Mouse (Mus musculus) 3134 (cell line): ENCODE data around the gene Bmp7.

ENCODE experiments used
- DNase-seq: peaks from one replicate; pipeline ENCODE4 v3.0.0-alpha.2; 2011; ENCODE audit warnings: low spot score; ENCODE audit not compliant: insufficient read length; ENCODE audit errors: extremely low read depth

Gene Bmp7

DNA sequence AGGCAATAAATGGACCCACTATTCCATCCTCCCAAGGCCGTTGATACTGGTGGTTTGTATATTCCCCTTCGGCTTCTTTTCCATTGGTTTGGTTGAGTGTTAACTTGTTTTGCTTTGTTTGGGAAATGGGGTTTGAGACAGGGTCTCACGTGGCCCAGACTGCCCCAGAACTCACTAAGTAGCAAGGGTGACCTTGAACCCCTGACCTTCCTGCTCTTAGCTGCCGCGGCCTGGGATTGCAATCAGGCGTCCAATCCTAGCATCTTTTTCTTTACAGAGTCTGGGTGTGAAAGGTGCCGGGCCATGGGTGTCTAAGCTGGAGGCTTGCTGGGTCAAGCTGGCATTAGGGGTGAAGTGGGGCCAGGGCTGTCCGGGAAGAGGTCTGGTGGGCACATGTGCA is 79.5 kb downstream of the Bmp7 start:
- no peak for DNase-seq

DNA sequence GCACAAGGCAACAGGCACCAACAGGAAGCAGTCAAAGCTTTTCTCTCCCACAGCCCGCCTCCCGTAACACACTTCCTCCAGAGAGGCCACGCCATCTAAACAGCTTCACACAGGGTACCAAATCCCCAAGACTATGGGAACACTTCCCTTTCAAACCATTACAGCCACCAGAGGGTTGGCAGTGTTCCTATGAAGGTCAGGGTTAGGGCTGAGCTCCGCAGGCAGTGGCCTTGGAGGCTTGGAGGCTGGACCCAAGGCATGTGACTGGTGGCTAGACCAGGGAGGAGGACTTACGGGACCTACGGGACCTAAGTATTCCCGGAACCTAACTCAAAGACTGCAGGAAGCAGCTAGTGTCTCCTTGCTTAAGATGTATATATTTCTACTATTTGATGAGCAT is 80.0 kb downstream of the Bmp7 start:
- DNase-seq = no peak

DNA sequence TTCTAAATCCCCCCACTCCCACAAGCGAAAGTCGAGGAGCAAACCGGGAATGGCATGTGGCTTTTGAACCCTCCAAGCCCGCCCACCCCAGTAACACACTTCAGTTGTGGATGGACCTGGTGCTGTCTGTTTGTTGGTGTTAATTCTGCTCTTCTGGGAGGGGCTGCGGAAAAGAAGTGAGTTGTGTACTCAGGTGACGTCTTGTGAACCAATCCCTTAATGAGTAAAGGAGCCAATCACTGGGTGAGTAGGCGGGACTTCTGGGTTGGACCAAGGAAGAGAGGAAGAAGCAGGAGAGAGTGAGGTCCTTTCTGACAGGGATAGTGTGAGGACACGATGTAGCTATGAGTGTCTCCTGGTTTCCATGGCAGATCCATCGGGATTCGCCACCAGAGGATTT is 83.1 kb downstream of the Bmp7 start:
- no peak for DNase-seq

DNA sequence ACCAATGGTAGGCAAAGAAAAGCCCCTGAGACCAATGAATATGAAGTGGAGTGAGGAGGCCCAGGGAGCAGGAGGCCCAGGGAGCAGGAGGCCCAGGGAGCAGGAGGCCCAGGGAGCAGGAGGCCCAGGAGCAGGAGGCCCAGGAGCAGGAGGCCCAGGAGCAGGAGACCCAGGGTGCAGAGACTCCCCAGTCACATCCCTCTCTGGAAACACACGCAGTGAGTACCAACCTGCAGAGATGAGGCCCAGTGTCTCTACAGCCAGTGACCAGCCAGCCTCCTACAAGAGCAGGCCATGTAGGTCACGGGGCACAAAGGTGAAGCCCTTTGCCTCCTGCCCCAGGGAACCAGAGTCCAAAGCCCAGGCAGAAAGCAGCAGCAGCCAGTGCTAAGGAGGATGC is 83.6 kb downstream of the Bmp7 start:
- DNase-seq = no peak

DNA sequence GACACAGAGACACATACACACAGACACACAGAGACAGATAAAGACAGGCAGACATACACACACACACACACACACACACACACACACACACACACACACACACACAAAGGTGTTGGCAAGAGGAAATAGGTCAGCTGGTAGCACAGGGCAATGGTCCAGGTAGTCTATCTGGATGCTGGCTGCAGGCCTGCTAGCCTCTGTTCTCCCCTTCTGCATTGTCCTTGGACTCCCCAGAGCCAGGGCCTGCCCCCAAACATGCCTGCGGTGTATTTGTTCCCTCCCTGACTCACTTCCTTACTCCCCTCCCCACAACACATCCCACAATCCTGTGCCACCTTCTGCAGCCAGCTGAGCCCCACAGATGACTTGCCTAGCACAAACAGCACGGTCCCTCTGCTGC is 86.0 kb downstream of the Bmp7 start:
- peak; percentile 60 for DNase-seq

DNA sequence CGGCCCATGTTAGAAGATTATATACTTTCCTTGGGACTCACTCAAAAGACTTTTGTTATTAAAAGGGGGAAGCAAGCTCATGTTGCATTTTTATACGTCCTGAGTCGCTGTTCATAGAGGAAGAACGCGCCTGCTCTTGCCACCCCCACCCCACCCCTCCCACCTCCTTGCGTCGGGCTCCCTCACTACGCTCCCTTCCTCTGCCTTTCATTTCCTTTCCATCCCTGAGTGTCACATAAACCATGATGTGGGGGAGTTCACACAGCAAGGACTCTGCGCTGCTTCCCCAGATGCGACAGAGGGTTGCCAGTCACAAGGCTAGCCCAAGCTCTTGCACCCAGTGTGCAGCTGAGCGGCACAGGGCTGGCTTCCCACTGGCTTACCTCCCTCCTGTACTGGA is 88.3 kb downstream of the Bmp7 start:
- no peak for DNase-seq

DNA sequence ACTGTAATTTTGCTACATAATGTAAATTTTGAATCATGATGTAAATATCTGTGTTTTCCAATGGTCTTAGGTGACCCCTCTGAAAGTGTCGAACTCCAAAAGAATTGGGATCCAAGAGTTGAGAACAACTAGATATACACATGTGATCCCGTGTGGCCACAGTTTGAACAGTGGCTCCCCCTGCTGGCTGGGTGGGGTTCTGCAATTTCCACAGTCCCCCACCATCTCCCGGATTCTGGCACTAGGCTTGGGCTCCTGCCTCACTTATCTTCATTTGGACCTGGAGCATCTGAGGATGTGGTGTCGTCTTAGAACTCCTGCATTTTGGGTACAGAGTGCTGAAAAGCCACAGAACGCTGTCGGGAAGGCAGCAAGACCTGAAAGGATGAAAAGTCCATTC is 91.9 kb downstream of the Bmp7 start:
- no peak for DNase-seq

DNA sequence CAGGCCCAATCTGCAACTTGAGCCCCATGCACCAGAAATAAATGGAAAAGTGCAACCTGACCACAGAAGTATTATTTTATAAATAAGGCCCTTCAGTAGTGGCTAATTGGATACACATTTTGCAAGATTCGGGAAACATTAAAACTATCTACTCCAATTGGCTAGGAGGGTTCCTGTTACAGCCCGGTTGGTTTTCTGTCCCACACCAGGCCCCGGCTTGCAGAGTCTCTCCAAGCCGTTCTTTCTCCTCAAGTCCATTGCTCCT is 93.9 kb downstream of the Bmp7 start:
- no peak for DNase-seq

DNA sequence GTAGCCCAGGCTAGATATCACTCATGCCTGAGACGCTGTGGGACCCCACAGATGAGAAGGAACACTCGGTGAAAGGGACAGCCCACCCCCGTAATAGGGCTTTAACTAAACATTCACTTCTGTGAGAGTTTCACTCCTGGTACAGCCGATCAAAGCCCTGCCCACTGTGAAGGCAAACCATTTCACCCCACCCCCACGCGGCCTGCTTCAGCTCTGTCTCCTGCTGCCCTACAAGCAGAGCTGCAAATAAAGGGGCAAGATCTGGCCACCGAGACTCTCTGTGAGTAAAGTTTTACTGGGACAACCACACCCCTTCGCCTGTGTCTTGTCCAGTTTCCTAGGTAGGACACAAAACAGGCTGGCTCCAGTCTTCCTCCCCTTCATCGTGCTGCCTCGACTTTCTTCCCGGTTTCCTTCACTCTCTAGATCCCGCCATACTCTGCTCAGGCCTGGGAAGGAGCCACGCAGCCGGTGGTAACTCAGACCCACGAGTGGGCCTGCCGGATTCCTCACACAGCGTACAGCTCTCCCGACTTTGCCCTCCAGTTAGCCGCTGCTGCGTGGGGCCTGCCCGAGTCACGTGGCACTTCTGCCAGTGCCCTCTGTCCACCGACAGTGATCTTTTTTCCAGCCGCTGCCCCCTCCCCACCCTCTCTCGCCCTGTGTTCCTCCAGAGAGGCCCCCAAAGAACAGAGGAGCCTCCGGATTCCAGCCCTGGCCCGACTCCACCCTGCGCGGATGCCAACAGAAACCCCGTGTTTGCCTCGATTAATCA is 94.4 kb downstream of the Bmp7 start:
- no peak for DNase-seq

DNA sequence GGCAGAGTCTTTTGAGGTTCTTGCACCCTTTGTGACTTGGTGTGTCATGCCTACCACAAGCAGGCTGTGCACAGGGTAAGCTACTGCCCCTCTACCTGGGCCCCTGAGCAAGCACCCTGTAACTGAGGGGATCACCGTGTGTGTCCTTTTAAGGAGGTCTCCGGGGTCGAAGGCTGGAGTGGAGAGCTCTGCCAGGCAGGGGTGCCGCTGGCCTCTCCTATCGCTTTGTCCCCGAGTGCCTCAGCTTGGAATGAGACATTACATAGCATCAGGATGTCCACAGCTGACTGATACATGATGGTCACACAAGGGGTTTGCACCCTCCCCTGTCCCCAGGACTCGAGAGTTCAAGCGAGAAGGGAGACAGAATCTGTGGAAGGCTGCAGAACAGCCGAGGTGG is 96.2 kb downstream of the Bmp7 start:
- no peak for DNase-seq

DNA sequence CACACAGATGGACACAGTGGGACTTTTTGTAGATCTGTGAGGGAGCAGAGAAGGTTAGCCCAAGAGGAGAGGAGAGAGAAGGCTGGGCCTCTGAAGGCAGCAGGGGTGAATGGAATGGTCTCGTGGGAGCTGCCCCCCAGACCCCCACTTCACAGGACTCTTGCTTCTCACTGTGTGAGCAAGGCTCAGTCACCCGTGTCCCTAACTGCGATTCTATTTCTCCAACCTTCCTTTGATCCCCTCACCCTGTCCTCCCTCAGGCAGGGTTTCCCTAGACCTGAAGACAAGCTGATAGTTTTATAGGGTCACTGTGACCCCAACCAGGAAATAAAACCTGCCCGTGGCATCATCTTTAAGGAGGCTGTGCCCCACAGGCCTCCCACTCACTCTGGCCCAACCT is 97.8 kb downstream of the Bmp7 start:
- no peak for DNase-seq

DNA sequence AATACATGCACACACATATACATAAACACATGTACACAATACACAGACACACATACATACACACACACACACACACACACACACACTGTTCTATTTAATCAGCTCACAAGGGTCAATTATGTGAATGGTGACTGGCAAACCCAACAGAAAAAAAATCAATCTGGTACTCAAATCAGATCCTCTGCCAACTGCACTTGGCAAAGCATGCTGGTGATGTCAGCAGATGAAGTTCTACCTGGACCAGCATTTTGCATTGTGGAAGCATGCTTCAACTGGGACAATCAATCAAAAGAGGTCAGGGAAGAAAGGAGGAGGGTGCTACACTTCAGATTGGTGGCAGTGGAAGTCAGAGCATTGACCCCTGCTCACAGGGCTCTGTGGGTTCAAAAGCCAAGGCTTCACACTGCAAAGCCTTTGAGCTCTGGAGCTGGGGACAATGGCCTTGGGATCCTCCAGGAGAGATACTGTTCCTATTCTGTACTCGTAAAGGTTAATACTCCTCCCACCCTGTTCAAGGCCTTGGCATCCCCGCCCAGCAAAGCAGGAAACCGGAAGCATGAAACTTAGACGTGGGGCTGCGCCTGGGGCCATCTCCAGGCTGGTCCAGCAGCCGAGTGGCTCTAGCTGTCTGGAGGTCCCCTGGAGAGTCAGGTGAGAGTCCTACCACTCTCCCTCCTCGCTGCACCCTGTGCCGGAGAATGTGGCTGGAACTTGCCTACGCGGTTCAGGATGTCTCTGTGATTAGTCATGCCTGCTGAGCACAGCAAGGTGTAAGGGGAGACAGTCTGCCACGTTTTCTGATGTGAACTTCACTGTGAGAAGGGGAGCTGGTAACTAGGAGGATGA is 99.0 kb downstream of the Bmp7 start:
- DNase-seq = no peak

DNA sequence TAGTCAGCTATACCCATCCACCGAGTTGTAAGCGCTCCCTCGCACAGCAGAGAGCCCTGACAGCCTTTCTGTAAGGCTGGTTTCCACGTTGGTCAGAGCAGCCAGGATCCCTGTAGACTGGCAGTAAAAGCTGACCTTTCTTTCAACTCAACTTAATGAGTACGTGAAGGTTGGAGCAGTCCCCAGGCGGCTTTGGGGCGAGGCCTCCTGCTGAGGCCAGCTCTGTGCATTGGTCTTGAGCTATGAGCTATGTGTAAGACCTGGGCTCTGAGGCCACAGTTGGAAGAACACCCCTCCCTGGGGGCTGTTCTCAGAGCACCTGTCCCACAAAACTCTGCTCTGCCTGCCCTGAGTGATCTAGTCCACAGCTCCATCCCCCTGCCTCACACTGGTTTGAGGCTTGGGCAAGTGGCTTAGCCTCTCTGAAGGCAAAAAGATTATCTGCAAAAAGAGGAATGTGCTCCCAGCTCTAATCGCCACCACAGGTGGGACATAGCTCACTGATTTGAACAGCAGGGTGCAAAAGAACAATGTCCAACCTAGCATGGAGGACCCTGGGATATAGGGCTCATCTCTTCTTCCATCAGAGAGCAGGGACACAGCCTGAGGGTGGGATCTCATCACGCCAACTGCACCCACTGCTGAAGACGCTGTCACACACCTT is 100.7 kb downstream of the Bmp7 start:
- no peak for DNase-seq

DNA sequence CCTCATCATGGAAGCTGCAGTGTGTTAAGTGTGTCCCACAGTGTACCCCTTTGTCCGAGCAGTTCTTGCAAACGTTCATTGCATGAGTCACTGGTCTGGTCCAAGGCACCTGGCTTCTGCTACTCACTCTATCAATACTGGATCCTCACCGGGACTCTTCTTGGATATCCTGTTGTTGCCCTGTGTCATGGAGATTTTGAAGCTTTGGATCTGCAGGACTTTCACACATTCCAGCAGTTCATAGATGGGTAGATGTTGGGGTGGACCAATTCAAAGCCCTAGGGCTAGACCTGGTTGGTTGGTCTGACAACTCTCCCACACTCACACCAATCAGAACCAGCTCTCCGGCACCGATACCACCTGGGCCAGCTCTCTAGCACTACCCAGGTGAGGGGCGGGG is 103.6 kb downstream of the Bmp7 start:
- no peak for DNase-seq

DNA sequence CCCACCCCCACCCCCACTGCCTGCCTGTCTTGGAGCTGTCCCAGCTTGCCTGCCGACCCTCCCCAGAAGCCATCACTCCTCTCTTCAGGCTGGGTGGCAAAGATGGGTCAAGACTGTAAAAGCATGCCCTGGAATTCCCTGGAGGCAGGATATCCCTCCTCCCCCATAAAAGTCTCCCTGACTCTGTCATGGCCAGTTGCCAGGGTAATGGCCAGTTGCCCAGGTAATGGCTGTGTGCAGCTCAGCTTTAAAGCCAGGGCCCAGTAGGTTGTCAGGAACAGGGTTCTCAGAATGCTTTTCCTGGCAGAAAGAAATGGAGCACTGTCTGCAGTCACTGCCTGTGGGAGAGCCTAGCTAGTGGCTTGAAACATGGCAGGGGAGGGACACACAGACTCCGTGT is 106.9 kb downstream of the Bmp7 start:
- no peak for DNase-seq

DNA sequence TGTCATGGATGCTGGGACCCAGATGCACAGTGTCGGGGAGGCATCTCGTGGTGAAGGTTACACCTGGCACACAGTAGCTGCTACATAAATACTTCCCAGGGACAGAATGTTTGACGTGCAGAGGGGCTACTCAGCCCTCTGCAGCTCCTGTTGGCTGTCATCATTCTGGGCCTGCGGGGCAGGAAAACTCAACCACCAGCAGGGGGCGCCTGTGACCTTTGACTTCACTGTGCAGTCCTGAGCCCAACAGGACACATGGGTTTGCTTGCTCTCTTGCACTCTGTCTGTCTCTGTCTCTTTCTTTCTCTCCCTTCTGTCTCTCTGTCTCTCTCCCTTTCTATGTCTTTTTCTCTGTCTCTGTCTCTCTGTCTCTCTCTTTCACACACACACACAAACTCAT is 108.4 kb downstream of the Bmp7 start:
- peak; percentile 38 for DNase-seq

DNA sequence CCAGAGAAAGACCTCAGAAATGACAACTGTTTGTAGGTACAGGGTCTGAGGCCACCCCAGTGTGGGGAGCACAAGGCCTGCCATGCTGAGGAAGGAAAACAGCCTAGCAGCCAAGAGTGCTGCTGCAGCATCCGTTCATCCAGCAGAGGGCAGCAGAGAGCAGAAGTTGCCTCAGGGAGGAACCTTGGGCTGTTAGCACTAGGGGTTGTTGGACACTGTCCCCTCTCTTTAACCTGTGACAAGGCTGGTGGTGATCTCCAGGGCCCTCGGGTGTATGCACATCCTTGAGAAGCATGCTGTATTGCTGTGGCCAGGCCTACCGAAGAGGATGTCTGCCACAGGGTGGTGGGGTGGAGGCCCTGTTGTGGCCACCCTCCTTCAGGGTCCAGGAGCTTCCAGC is 109.0 kb downstream of the Bmp7 start:
- DNase-seq = peak; percentile 46

DNA sequence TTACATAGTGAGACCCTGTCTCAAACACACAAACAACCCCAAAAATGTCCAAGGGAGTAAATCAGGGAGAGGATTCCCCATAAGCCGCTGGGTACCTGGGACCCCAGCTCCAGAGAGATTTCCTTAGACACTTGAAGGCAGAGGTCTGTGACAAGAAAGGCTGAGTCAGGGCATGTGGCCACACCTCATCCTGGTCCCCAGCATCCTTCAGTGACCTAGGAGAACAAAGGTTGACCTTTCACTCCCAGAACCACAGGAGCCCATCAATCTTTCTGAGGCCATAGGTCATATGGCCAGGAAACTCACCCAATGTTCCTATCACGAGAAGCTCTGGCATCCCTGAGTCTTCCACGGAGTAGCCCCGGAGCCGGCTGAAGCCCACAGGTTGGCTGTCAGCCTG is 111.9 kb downstream of the Bmp7 start:
- DNase-seq = no peak

DNA sequence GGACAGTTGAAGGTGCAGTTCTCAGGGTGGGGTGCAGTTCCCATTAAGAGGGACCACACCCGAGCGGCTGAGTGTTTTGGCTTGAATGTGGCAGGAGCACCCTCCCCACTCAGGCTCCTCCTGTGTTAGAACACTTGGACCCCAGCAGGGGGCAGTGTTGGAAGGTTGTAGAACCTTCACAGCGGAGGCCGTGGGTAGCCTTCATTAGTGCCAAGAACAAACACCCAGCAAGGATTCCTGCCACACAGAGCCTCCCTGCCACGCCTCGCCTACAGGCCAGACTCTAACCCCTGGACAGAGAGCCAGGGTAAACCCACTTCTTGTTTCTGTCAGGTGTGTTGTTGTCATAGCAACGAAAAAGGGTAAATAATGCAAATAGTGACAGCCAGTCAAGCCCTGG is 112.6 kb downstream of the Bmp7 start:
- DNase-seq = no peak

DNA sequence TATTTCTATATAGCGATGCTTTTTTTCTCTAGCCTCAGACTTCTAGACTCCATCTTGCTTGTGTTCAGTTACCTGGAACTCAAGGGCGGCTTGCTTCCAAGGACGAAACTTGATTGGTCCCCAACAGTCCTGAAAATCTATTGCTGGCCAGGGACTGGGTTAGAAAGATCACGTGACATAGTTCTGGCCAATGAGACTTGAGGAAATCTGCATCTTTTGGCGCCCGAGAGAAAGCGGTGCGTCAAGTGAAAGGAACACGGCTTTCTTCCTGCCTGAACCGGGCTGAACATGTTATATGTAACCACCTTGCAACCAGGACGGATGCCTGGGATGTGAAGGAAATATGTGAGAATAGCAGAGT is 114.4 kb downstream of the Bmp7 start:
- no peak for DNase-seq

DNA sequence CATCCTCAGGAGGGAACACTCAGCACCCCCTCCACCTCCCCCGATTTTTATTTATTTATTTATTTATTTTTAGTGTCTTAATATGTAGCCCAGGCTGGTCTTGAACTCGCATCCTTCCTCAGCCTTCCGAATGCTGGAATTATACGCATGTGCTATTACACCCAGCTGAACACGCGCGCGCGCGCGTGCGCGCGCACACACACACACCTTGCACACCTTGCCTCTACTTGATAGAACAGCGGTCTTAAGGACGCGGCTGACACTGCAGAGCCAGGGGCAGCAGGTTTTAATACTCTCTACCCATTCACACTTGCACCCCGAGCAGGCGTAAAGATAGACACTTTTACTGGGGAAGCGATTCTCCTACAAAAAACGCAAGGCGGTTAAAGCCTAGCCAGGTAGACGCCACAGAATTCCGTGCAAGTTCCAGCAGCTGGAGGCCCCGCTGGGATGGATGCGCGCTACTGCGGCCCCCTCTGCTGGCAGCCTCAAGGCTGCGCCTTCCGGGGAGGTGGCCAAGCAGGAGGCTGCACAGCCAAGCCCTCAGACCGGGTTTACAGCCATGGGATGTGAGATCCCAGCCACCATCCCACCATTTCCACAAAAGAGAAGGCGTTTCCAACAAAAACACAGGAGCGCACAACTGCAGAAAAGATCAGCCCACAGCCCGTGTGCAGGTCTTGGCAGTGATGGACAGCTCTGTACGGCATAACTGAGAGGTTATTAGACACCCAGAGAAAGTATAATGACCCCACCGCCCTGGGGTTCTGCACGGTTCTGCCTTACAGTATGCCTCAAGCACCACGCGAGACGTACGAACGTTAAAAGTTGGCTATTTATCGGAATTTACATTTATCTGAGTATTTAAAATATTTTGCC is 115.0 kb downstream of the Bmp7 start:
- DNase-seq = no peak
